In genomic region chr10:52233301-52233968, GRCm38 (mm10) we compare ENCODE assay signal across 8 mouse cellular contexts. TPM values are rescaled to one million over a fixed set of nuclear protein-coding genes. Genes with fewer than 3 reads are reported as not detected.
DNase-seq lines count a peak whose midpoint lies in the region; ATAC-seq and TF ChIP-seq lines count a peak whose summit lies in the region.

Gene Dcbld1, plus strand, starts transcription at chr10:52233619.

- no peak for DNase-seq in ES-E14 (ENCODE audit: low read depth, low spot score)
- peak; percentile 74 to 81 for DNase-seq in cerebellum, adult 18-20 months
- peak; percentile 51 for DNase-seq in forelimb bud, embryonic 11.5 days (ENCODE audit: low read depth, low spot score)
- peak; percentile 25 to 38 for DNase-seq in layer of hippocampus, adult 8-10 months (ENCODE audit: low spot score in 2 of 2)
- DNase-seq in ovary, postnatal 14 days (ENCODE audit: low spot score): peak; percentile 39
- DNase-seq in thymus, postnatal 10 days (ENCODE audit: low spot score in 2 of 2): peak; percentile 53 to 62

- no peaks in the 10 kb centered on the region for H3K27me3 ChIP-seq in lung, embryonic 16.5 days (ENCODE audit: control insufficient read depth, insufficient read depth, low read depth, low read length)

- no peaks in the 10 kb centered on the region for H3K9me3 ChIP-seq in ES-E14 (ENCODE audit: control insufficient read depth, insufficient read depth, low read depth, low read length)
- no peaks in the 10 kb centered on the region for H3K9me3 ChIP-seq in lung, embryonic 16.5 days (ENCODE audit: control insufficient read depth, low read length)

- H3K9ac ChIP-seq in ES-E14 (ENCODE audit: insufficient read depth, low read depth, low read length, poor library complexity, severe bottlenecking): peak within 1 kb of the TSS; percentile 83
- H3K9ac ChIP-seq in lung, embryonic 16.5 days (ENCODE audit: low read length): peak within 1 kb of the TSS; percentile 95

- in situ Hi-C loops in ES-E14 (cut with MboI; ENCODE audit: low sequenced_read_pairs in 2 of 2, unreplicated experiment in 2 of 2): no loop called here

- ATAC-seq in hematopoietic stem cell, adult 5-6 weeks (replicated peaks in 1 of 2; ENCODE audit: insufficient read depth in 1 of 2, low FRiP score in 2 of 2, low TSS enrichment in 1 of 2, low read depth in 1 of 2, poor library complexity in 2 of 2, severe bottlenecking in 2 of 2): peak; percentile 57 to 68; a peak in 3 of 4 replicates
- peak; percentile 97 for ATAC-seq in lung, embryonic 16.5 days (ENCODE audit: low read depth)

- peak within 1 kb of the TSS; percentile 84 for H3K4me2 ChIP-seq in lung, embryonic 16.5 days (ENCODE audit: low read depth, low read length)

- H3K4me3 ChIP-seq in ES-E14 (ENCODE audit: insufficient read depth in 1 of 2, low read depth in 1 of 2, low read length in 2 of 2, poor library complexity in 1 of 2, severe bottlenecking in 1 of 2): peak within 1 kb of the TSS; percentile 79 to 85
- peak within 1 kb of the TSS; percentile 92 for H3K4me3 ChIP-seq in lung, embryonic 16.5 days (ENCODE audit: low read length)

- WGBS in lung, embryonic 16.5 days: 1% methylated on average over 36 of the region's 60 CpGs

- H3K4me1 ChIP-seq in ES-E14 (ENCODE audit: control insufficient read depth in 2 of 2, insufficient read depth in 2 of 2, low read length in 2 of 2, poor library complexity in 1 of 2): peaks cover 2 to 8% of the 10 kb centered on the region in 2 experiments; a peak in 2 of 4 replicates
- peaks cover 20% of the 10 kb centered on the region for H3K4me1 ChIP-seq in lung, embryonic 16.5 days (replicated peaks; ENCODE audit: control insufficient read depth, insufficient read depth, low read length)

- H3K27ac ChIP-seq in ES-E14 (ENCODE audit: insufficient read depth, low read depth, low read length, poor library complexity, severe bottlenecking): no peak within 1 kb of the TSS
- H3K27ac ChIP-seq in lung, embryonic 16.5 days (ENCODE audit: low read length): peak within 1 kb of the TSS; percentile 88

- H3K36me3 ChIP-seq in ES-E14 (ENCODE audit: control insufficient read depth, insufficient read depth, low read length, poor library complexity, severe bottlenecking): no peaks in the 10 kb centered on the region
- no peaks in the 10 kb centered on the region for H3K36me3 ChIP-seq in lung, embryonic 16.5 days (ENCODE audit: control insufficient read depth, insufficient read depth, low read length)

TF ChIP-seq in ES-E14, 5 proteins besides CTCF, POLR2A, EP300 and RAD21:
- no peak for TF ChIP-seq ZC3H11A (IDR thresholded peaks at IDR 0.05; ENCODE audit: borderline replicate concordance, low read depth, low read length)
- TF ChIP-seq MAFK (IDR thresholded peaks at IDR 0.05; ENCODE audit: insufficient read depth, low read depth, low read length): no peak
- TF ChIP-seq ZNF384 (IDR thresholded peaks at IDR 0.05; ENCODE audit: low read depth, low read length): no peak
- TF ChIP-seq CHD2 (IDR thresholded peaks at IDR 0.05; ENCODE audit: low read depth, low read length): no peak
- no peak for TF ChIP-seq HCFC1 (IDR thresholded peaks at IDR 0.05; ENCODE audit: borderline replicate concordance, insufficient read depth, low read length)

RNA-seq across cellular contexts. Expression of gene Dcbld1, which starts in this region (rescaled TPM):
- 32.5 and 33.2 TPM in 2 replicates for total RNA-seq in ES-E14 (2012; rRNA removed)
- total RNA-seq in hematopoietic stem cell, adult 5-6 weeks (2017): 0.31 and 0.40 TPM in 2 replicates
- total RNA-seq in layer of hippocampus, adult 8-10 months (2022): 1 to 10 TPM; 6.8 to 8.2 (median 7.7) TPM
- polyA plus RNA-seq in lung, embryonic 16.5 days (2015; fragmentation: Nextera tagmentation; extraction: Ambion mirVana): 27.6 and 27.8 TPM in 2 replicates

Comparison
In these comparisons a context has a peak if more than half of its experiments do, and no peak if none do; other contexts are left out.
1. Peak in ATAC-seq in hematopoietic stem cell, adult 5-6 weeks; RNA of the gene not detected or under 1 TPM.